In the genomic region with DNA sequence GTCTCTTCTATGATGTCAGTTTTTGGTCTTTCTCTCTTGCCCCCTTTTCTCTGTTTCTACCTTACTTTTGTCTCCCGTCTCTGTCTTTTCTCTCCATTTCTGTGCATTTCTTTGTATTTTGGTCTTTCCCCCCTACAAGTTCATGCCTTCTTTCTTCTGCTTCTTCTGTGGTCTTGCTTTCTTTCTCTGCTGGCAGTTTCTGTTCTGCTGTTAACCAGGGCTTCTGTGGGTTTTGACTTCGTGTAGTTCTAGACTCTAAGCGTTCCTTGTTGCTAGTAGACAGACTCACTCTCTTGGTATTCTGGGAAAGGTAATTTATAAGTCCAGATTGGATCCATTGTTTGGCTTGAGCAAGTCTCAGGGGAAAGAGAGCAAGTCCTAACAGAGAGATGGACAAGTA, we compare ENCODE assay signal across 22 mouse cellular contexts. TPM values are rescaled to one million over a fixed set of nuclear protein-coding genes. Genes with fewer than 3 reads are reported as not detected.
A peak's percentile ranks its signal among the peaks of the same experiment; 100 is the strongest.
DNase-seq lines count a peak whose midpoint lies in the region; ATAC-seq and TF ChIP-seq lines count a peak whose summit lies in the region.
"Had no signal": no experiment of that assay in that cellular context is flagged by ENCODE, and none has a peak within 500 bp of the region (broad histone marks: within the 10 kb centered on the region; RNA-seq: fewer than 3 reads in every experiment).

No protein-coding gene starts in this region.

- no peak overlapping the region for H3K4me2 ChIP-seq in kidney, postnatal 0 days (ENCODE audit: low read length)
- H3K4me2 ChIP-seq: embryonic facial prominence, embryonic 13.5 days; forebrain, embryonic 13.5 days; heart, embryonic 12.5 days; heart, embryonic 15.5 days; hindbrain, embryonic 13.5 days had no signal

- ATAC-seq in kidney, postnatal 0 days (replicated peaks; ENCODE audit: low FRiP score, low read depth), result no peak
- ATAC-seq: CD4-positive, CD25-positive, alpha-beta regulatory T cell, adult 4 months; forebrain, embryonic 13.5 days; hindbrain, embryonic 16.5 days had no signal

- H3K4me3 ChIP-seq in gastrocnemius, adult 2 months, result no peak overlapping the region; the same call in 1 of the 2 replicates
- no peak overlapping the region for H3K4me3 ChIP-seq in kidney, postnatal 0 days (replicated peaks; ENCODE audit: low read depth, low read length)
- H3K4me3 ChIP-seq in brown adipose tissue, adult 24 weeks (ENCODE audit: insufficient read depth, low read depth, low read length), result no peak overlapping the region
- H3K4me3 ChIP-seq: embryonic facial prominence, embryonic 10.5 days; embryonic facial prominence, embryonic 13.5 days; forebrain, embryonic 10.5 days; forebrain, embryonic 13.5 days; heart, embryonic 12.5 days; heart, embryonic 15.5 days; hindbrain, embryonic 10.5 days; hindbrain, embryonic 13.5 days had no signal

- peak overlapping the region; percentile 77 for H3K27ac ChIP-seq in gastrocnemius, adult 2 months
- H3K27ac ChIP-seq in kidney, postnatal 0 days, result peak overlapping the region; percentile 8; the same call in 1 of the 2 replicates
- H3K27ac ChIP-seq in brown adipose tissue, adult 24 weeks (replicated peaks; ENCODE audit: low read depth, low read length), result peak overlapping the region; percentile 55
- H3K27ac ChIP-seq: embryonic facial prominence, embryonic 10.5 days; forebrain, embryonic 10.5 days; forebrain, embryonic 13.5 days; heart, embryonic 15.5 days; hindbrain, embryonic 10.5 days; hindbrain, embryonic 13.5 days had no signal

- H3K27me3 ChIP-seq in kidney, postnatal 0 days (ENCODE audit: insufficient read depth, low read length), result no peaks in the 10 kb centered on the region
- H3K27me3 ChIP-seq: embryonic facial prominence, embryonic 13.5 days; forebrain, embryonic 13.5 days; heart, embryonic 12.5 days; heart, embryonic 15.5 days; hindbrain, embryonic 13.5 days; Patski had no signal

- DNase-seq in gastrocnemius, adult 2 months, result no peak
- no peak for DNase-seq in gastrocnemius, adult 8-10 months (ENCODE audit: low spot score in 2 of 2)
- DNase-seq in kidney, postnatal 0 days (ENCODE audit: low spot score), result no peak
- DNase-seq in kidney, postnatal 36 days, result no peak
- peak; percentile 63 for DNase-seq in A20 (ENCODE audit: low read depth, low spot score)
- DNase-seq in natural killer cell, adult 2 months (ENCODE audit: low spot score in 2 of 2), result no peak
- no peak for DNase-seq in adrenal gland, postnatal 4 days (ENCODE audit: low spot score in 2 of 2)
- DNase-seq: cerebellum, adult 8-10 months; embryo, embryonic 11 days had no signal

- H3K4me1 ChIP-seq in kidney, postnatal 0 days (replicated peaks; ENCODE audit: insufficient read depth, low read length), result no peaks in the 10 kb centered on the region
- H3K4me1 ChIP-seq in brown adipose tissue, adult 24 weeks (ENCODE audit: control insufficient read depth, insufficient read depth, insufficient read length, low read length), result peaks cover 6% of the 10 kb centered on the region; the same call in 1 of the 2 replicates
- H3K4me1 ChIP-seq: embryonic facial prominence, embryonic 10.5 days; forebrain, embryonic 10.5 days; forebrain, embryonic 13.5 days; heart, embryonic 15.5 days; hindbrain, embryonic 10.5 days; hindbrain, embryonic 13.5 days had no signal

- no peak for TF ChIP-seq CTCF in gastrocnemius, adult 2 months (IDR thresholded peaks at IDR 0.05)
- TF ChIP-seq CTCF in kidney, postnatal 0 days (IDR thresholded peaks at IDR 0.05; ENCODE audit: low read depth), result no peak

- no peak overlapping the region for H3K9ac ChIP-seq in kidney, postnatal 0 days (ENCODE audit: low read depth, low read length)
- H3K9ac ChIP-seq: embryonic facial prominence, embryonic 13.5 days; forebrain, embryonic 13.5 days; heart, embryonic 12.5 days; heart, embryonic 15.5 days; hindbrain, embryonic 13.5 days had no signal

- intact Hi-C loops in gastrocnemius, adult 2 months (cut with DNase I), result no loop called here

- no peaks in the 10 kb centered on the region for H3K9me3 ChIP-seq in kidney, postnatal 0 days (replicated peaks; ENCODE audit: low read length)
- H3K9me3 ChIP-seq: embryonic facial prominence, embryonic 10.5 days; embryonic facial prominence, embryonic 13.5 days; forebrain, embryonic 10.5 days; forebrain, embryonic 13.5 days; heart, embryonic 15.5 days; hindbrain, embryonic 10.5 days; hindbrain, embryonic 13.5 days had no signal

- H3K36me3 ChIP-seq in kidney, postnatal 0 days (ENCODE audit: insufficient read depth, low read length), result no peaks in the 10 kb centered on the region

- 91% methylated on average over 3 of the region's 3 CpGs for WGBS in kidney, postnatal 0 days

RNA-seq across cellular contexts. Expression of gene Slc7a6, which starts 17.7 kb away (rescaled TPM):
- 10 to 100 TPM; 10.5 to 11.5 TPM for total RNA-seq in gastrocnemius, adult 2 months (2021)
- 10 to 100 TPM in 2 of 4 experiments, 1 to 10 TPM in 2; 7.2 to 11.4 (median 9.3) TPM for total RNA-seq in gastrocnemius, adult 8-10 months (2022)
- polyA plus RNA-seq in kidney, postnatal 0 days (2015; fragmentation: Nextera tagmentation; extraction: Ambion mirVana), result 61.0 and 61.6 TPM in 2 replicates
- polyA plus RNA-seq in brown adipose tissue, adult 24 weeks (2012; ENCODE audit: insufficient read depth, insufficient read length, missing spikeins), result 24.6 and 40.2 TPM in 2 replicates
- total RNA-seq in adrenal gland, postnatal 4 days (2021), result 10 to 100 TPM; 21.0 to 25.3 TPM

RNA-seq across cellular contexts. Expression of gene Slc7a6os, which starts 24.3 kb away (rescaled TPM):
- 1 to 10 TPM; 9.0 to 9.6 TPM for total RNA-seq in gastrocnemius, adult 2 months (2021)
- total RNA-seq in gastrocnemius, adult 8-10 months (2022), result 1 to 10 TPM; 7.1 to 9.8 (median 8.1) TPM
- 27.4 and 27.6 TPM in 2 replicates for polyA plus RNA-seq in kidney, postnatal 0 days (2015; fragmentation: Nextera tagmentation; extraction: Ambion mirVana)
- 13.1 and 15.2 TPM in 2 replicates for polyA plus RNA-seq in brown adipose tissue, adult 24 weeks (2012; ENCODE audit: insufficient read depth, insufficient read length, missing spikeins)
- 10 to 100 TPM; 34.1 to 38.0 TPM for total RNA-seq in adrenal gland, postnatal 4 days (2021)

RNA-seq across cellular contexts. Expression of gene Prmt7, which starts 24.3 kb away (rescaled TPM):
- 10 to 100 TPM; 27.5 to 29.8 TPM for total RNA-seq in gastrocnemius, adult 2 months (2021)
- total RNA-seq in gastrocnemius, adult 8-10 months (2022), result 10 to 100 TPM; 31.1 to 36.8 (median 34.2) TPM
- 30.1 and 33.1 TPM in 2 replicates for polyA plus RNA-seq in kidney, postnatal 0 days (2015; fragmentation: Nextera tagmentation; extraction: Ambion mirVana)
- 8.0 and 16.7 TPM in 2 replicates for polyA plus RNA-seq in brown adipose tissue, adult 24 weeks (2012; ENCODE audit: insufficient read depth, insufficient read length, missing spikeins)
- total RNA-seq in adrenal gland, postnatal 4 days (2021), result 10 to 100 TPM; 28.2 to 29.8 TPM

RNA-seq across cellular contexts. Expression of gene Pla2g15, which starts 36.2 kb away (rescaled TPM):
- 1 to 10 TPM; 3.5 TPM for total RNA-seq in gastrocnemius, adult 2 months (2021)
- 1 to 10 TPM; 3.3 to 5.6 (median 4.0) TPM for total RNA-seq in gastrocnemius, adult 8-10 months (2022)
- 8.1 and 9.8 TPM in 2 replicates for polyA plus RNA-seq in kidney, postnatal 0 days (2015; fragmentation: Nextera tagmentation; extraction: Ambion mirVana)
- 7.8 and 13.4 TPM in 2 replicates for polyA plus RNA-seq in brown adipose tissue, adult 24 weeks (2012; ENCODE audit: insufficient read depth, insufficient read length, missing spikeins)
- 10 to 100 TPM; 17.3 to 17.6 TPM for total RNA-seq in adrenal gland, postnatal 4 days (2021)

RNA-seq across cellular contexts. Expression of gene Esrp2, which starts 49.6 kb away (rescaled TPM):
- total RNA-seq in gastrocnemius, adult 2 months (2021), result not detected
- total RNA-seq in gastrocnemius, adult 8-10 months (2022), result not detected
- polyA plus RNA-seq in kidney, postnatal 0 days (2015; fragmentation: Nextera tagmentation; extraction: Ambion mirVana), result 21.0 and 21.2 TPM in 2 replicates
- 0.63 and 1.5 TPM in 2 replicates for polyA plus RNA-seq in brown adipose tissue, adult 24 weeks (2012; ENCODE audit: insufficient read depth, insufficient read length, missing spikeins)
- total RNA-seq in adrenal gland, postnatal 4 days (2021), result 1 to 10 TPM; 7.2 to 8.8 TPM
- total RNA-seq: gastrocnemius, adult 18-20 months had no signal
- polyA plus RNA-seq: CD4-positive, CD25-positive, alpha-beta regulatory T cell, adult 4 months had no signal

Comparison
In these comparisons a context has a peak if more than half of its experiments do, and no peak if none do; other contexts are left out.
1. H3K27ac ChIP-seq: peak in every context shown above with its lines; median percentile 77 in gastrocnemius, adult 2 months; 55 in brown adipose tissue, adult 24 weeks; 8 in kidney, postnatal 0 days.